Mouse (Mus musculus) central nervous system, embryonic 18 days (tissue): ENCODE results near the gene Scyl1. TPM values are rescaled to one million over a fixed set of nuclear protein-coding genes. Genes with fewer than 3 reads are reported as not detected.

Experiments
- polyA plus RNA-seq: library from polyadenylated mRNA; depleted of rRNA; stranded (reverse); fragments of >200 nt; gene quantifications from 2 replicates; pipeline ENCODE4 v1.2.3, GENCODE M21; 2012; rRNA removed

Gene Scyl1
- polyA plus RNA-seq, result 134 and 139 TPM in 2 replicates

DNA sequence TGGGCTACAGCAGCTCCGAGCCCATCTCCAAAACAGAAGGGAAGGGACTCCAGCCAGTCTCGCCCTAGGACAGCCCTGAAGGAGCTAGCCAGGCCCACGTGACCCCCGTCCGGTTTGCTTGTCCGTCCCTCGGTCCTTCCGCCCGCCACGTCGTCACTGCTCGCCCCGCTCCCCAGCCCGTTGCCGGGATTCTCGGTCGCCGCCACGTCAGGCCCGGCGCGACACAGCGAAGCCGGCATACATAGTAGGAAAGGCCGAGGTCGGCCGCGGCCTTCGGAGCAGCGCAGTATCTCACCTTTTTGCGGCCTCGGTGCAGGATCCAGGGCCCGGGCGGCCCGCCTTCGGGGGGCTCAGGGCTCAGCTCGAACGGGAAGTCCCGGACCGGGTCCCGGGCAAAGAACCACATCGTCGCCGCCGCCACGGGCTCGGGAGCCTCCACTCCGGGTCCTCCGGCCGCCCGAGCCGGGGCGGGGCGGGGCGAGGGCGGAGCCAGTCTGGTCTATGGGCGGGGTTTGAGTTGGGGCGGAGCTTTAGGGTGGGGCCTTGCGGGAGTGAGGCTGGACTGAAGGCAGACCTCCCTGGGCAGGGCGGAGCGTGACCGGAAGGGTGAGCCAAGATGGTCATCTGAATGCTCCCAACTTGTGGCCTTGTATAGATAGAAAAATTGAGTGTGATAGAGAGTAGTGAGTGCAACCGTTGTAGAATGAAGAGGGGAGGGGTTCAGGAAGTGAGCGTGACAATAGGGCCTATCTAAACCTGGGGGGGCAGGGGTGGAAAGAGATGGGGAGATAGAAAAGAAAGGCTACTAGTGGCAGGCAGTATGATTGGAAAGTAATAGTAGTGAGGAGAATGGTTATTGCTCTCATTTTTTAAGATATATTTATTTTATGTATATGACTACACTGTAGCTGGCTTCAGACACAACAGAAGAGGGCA, at the start of gene Scyl1:
Gene Scyl1, minus strand, starts transcription at position 495 of the 936 bp plus-strand sequence.

DNA sequence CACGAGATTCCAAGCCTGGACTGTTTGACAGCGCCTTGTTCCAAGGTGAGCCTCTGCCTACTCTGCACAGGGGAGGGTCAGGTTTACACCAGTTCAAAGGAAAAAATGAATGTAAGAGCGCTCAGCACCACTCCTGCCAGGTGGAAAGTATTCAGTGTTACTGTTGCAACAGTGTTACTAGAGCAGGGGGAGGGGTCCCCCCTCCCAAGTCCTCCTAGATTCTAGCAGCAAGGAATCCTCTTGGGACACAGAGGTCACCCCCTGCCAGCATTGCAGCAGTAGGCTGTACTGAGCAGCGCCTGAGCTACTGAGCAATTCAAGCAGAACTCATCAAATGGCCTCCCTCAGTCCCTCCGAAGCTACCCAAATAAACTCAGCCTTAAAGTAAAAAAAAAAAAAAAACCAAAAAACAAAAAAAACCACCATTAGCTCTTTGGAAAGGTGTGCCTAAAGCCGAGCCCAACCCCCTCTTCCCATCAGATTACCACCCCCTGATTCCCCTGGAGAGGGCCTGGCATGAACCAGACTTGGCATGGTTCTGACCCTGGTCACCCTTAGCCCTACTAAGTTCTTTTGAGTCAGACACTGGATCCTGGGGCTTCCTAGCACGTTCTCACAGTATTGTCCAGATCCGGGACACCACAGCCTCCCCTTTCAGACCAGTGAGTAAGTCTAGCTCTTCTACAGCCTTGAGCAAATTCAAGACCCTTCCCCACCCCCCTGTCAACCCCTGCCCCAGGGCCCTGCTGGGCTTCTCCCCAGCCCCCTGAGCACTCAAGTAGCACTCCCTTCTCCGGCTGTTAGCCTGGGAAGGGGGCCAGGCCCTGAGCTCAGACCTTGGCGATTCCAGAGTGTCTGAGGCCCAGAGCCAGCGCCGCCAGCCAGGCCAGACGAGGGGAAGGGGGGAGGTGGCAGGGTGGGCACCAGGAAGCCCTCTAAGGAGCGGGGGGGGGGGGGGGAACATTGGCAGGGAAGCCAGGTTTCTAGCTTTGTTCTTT, 30.6 kb downstream of the Scyl1 start, which contains the start of gene Ltbp3:
Gene Ltbp3, plus strand, starts transcription at position 585 of the 998 bp plus-strand sequence.

GRCm38 (mm10) chr19:5729444-5729815, 41.8 kb downstream of the Scyl1 start, which contains the start of gene Fam89b:
Gene Fam89b (minus strand): TSS chr19:5729653.

DNA sequence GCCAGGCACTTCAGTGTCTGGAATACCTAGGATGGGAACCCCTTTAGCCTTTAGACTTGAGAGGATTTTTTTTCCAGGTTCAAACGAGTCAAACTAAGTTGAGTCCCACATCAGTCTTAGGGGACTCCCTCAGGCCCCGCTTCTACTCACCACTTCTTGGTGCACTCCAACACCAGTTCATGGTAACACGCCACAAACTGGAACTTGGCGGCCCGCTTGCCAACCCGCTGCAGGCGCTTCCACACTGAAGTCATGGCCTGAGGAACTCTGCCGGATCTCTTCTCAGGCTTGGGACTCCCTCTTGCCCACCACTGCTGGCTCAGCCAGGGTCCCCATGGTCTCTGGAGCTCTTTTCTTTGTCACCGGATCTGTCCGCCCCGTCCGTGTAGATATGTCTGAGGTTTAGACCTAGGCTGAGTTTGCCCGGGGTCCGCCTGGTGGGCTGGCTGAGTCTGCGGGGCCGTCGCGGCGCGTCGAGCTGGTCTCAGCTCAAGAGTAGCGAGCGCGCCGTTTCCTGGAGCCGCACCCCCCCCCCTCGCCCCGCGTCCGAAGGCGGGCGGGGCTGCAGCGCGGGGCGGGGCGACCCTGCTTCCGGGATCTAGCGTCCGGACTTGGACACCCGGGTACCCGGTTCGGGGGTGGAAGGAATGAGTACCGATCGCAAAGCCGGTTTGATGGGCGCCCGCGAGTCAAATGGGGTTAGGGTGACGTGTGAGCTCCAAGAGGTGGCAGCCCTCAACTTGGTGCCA, 45.3 kb downstream of the Scyl1 start, which contains the start of gene Ehbp1l1:
Gene Ehbp1l1, minus strand, starts transcription at position 551 of the 749 bp plus-strand sequence.

Other genes with a start within 250 kb of the Scyl1 start
- 0.08 and 0.28 TPM in 2 replicates for gene Ovol1, start 210.8 kb downstream of the Scyl1 start, polyA plus RNA-seq
- 2.4 and 3.0 TPM in 2 replicates for gene Ap5b1, start 203.4 kb downstream of the Scyl1 start, polyA plus RNA-seq
- 56.0 and 58.7 TPM in 2 replicates for gene Rnaseh2c, start 169.5 kb downstream of the Scyl1 start, polyA plus RNA-seq
- 152 and 153 TPM in 2 replicates for gene Kat5, start 161.2 kb downstream of the Scyl1 start, polyA plus RNA-seq
- 31.6 and 36.0 TPM in 2 replicates for gene Rela, start 133.9 kb downstream of the Scyl1 start, polyA plus RNA-seq
- gene Sipa1, start 107.7 kb downstream of the Scyl1 start, polyA plus RNA-seq, result 26.9 and 30.9 TPM in 2 replicates
- 14.0 and 14.2 TPM in 2 replicates for gene Map3k11, start 82.7 kb downstream of the Scyl1 start, polyA plus RNA-seq
- 65.0 and 76.6 TPM in 2 replicates for gene Pcnx3, start 82.5 kb downstream of the Scyl1 start, polyA plus RNA-seq
- 0.09 TPM in 1 of 2 replicates, not detected in the other for gene Kcnk7, start 67.1 kb downstream of the Scyl1 start, polyA plus RNA-seq
- gene Ehbp1l1, start 45.1 kb downstream of the Scyl1 start, polyA plus RNA-seq, result 34.9 and 37.4 TPM in 2 replicates
- 177 and 188 TPM in 2 replicates for gene Fam89b, start 41.8 kb downstream of the Scyl1 start, polyA plus RNA-seq
- gene Ltbp3, start 30.5 kb downstream of the Scyl1 start, polyA plus RNA-seq, result 33.3 and 45.8 TPM in 2 replicates
- gene Frmd8, start 103.9 kb upstream of the Scyl1 start, polyA plus RNA-seq, result 11.8 and 12.2 TPM in 2 replicates
- 3.2 TPM in 2 replicates for gene Slc25a45, start 106.4 kb upstream of the Scyl1 start, polyA plus RNA-seq
- gene Tigd3, start 122.7 kb upstream of the Scyl1 start, polyA plus RNA-seq, result 12.6 and 14.4 TPM in 2 replicates
- 147 and 151 TPM in 2 replicates for gene Dpf2, start 141.6 kb upstream of the Scyl1 start, polyA plus RNA-seq
- 17.8 and 18.1 TPM in 2 replicates for gene Cdc42ep2, start 153.4 kb upstream of the Scyl1 start, polyA plus RNA-seq
- gene Pola2, start 192.8 kb upstream of the Scyl1 start, polyA plus RNA-seq, result 27.5 and 30.6 TPM in 2 replicates
- not detected in 2 replicates for gene Slc22a20, start 214.7 kb upstream of the Scyl1 start, polyA plus RNA-seq
- 8.7 and 8.9 TPM in 2 replicates for gene Capn1, start 244.5 kb upstream of the Scyl1 start, polyA plus RNA-seq